Mouse (Mus musculus) lung, adult 2 months (tissue): Measurements from ENCODE around the gene Numa1.

Source experiments
- CTCF ChIP-seq: fragments of 200-500 bp; IDR thresholded peaks from 2 replicates; pipeline ENCODE4 v1.5.1; 2011; ENCODE audit warnings: mild to moderate bottlenecking, low read length, control low read depth; ENCODE audit not compliant: insufficient read depth
- POLR2A ChIP-seq: fragments of 200-500 bp; IDR thresholded peaks from 2 replicates; pipeline ENCODE4 v1.6.1; 2011; ENCODE audit warnings: low read depth, mild to moderate bottlenecking, control low read depth, low read length, borderline replicate concordance; ENCODE audit errors: extremely low read depth

- no peak for TF ChIP-seq CTCF
- no peak for TF ChIP-seq POLR2A
Measured at GRCm38 (mm10) chr7:102035534-102035933, 101.6 kb downstream of the Numa1 start.
